Mouse (Mus musculus) kidney, postnatal 25 days (tissue): ENCODE measurements at regions not wholly inside any gene's neighbourhood (a gene's known extent, or its start where the extent isn't known, plus 50 kb on each side); places are given as distances from the start of the nearest gene placed in this dataset.
A peak's percentile ranks its signal among the peaks of the same experiment; 100 is the strongest.

Source experiments
- DNase-seq, 2 experiments: peaks; one replicate each; pipeline ENCODE4 v3.0.0; 2021; ENCODE audit warnings: mixed read lengths in 2 of 2

DNA sequence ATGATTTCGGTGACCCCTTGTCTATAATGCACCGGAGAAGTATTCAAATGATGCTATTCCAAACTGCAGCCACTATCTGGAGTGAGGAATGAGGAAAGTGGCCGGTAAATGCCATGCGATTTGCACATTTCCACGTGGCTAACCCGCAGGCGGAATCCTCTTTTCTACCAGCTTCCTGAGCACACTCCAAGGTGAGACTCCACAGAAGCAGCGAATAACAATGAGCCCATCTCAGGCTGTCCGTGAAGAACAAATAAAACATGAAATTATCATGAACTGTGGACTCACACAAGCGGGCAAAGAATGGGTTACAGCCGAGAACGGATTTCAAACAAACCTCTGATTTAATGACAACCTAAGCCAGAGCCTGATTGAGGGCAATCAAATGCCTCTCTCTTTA is 279.7 kb upstream of the Sash1 start:
- no peak for DNase-seq

DNA sequence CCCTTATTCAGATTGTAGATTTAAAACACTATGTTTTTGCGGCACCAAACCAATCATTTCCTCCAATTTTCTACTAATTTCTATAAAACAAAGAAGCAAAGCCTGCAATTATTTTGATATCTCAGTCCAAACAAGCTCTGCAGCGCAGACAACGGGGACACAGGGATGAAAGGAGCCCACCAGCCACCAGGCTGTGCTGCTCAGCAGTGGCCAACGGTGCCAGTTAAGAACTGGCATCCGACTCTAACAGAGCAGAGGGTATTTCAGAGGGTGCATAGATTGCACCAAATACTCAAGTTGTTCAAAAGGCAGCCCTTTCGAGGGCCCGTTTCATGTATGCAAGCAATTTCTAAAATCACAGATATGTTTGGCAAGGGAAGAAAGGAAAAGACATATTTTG is 278.5 kb upstream of the Sash1 start:
- DNase-seq, result no peak

GRCm38 (mm10) chr10:9161597-9161996 is 275.7 kb upstream of the Sash1 start:
- no peak for DNase-seq

- no peak for DNase-seq
These were observed 271.7 kb upstream of the Sash1 start for GRCm38 (mm10) chr10:9157299-9158215.

GRCm38 (mm10) chr10:9136099-9136498 is 250.2 kb upstream of the Sash1 start:
- no peak for DNase-seq

DNA sequence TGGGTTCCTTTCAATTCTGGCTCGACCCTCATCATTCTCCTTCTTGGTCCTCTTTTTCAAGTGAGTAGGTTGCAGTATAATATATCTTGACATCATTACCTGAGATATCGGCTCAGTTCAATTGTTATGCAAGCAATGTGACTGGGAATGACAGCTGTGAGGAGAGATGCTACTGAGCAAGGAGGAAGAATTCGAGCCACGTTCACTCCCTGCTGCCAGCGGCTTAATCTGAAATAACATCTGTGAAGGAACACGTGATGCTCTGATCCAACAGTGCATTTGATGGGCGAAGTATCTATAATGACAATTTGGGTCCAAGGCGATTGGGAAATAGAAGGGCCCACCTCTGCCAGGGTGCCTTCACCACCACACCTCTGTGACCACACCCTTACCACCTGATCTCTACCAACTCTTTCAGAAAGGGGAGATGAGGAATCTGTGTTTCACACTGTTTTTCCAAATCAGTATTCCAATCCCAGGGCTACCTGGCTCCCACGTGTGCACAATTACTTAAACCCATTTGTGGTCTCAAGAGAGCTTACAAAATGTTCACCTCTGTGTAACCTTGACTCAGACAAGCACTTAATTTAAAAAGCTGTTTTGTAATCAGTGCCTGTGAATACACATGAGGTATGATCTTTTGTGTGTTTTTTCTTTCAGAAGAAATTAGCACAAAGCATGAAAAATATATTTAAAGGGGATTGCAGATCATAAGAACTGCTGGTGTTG is 248.6 kb upstream of the Sash1 start:
- no peak for DNase-seq

DNA sequence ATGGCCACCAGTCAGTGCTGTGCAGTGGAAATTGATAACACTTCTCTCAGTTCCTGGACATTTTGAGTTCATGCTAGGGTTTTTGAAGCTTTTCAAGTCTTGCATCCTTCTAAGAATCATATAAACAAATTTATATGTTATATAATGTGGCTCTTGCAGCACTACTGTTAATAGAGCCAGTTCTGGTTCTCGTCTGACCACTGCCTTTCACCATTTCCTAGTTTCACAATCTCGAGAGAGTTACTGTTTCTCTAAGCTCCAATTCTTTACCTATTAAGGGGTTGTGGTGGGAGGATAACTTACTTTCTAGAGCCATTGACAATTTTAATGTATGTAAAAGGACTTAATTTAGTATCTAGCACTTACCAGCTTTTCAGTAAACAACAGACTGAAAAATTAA is 244.2 kb upstream of the Sash1 start:
- DNase-seq, result no peak

GRCm38 (mm10) chr10:9119249-9119648 is 233.4 kb upstream of the Sash1 start:
- no peak for DNase-seq

- DNase-seq, result peak; percentile 8 to 35
These were observed 232.0 kb upstream of the Sash1 start for GRCm38 (mm10) chr10:9117648-9118551.

- no peak for DNase-seq
These were observed 231.3 kb upstream of the Sash1 start for GRCm38 (mm10) chr10:9117134-9117533.

DNA sequence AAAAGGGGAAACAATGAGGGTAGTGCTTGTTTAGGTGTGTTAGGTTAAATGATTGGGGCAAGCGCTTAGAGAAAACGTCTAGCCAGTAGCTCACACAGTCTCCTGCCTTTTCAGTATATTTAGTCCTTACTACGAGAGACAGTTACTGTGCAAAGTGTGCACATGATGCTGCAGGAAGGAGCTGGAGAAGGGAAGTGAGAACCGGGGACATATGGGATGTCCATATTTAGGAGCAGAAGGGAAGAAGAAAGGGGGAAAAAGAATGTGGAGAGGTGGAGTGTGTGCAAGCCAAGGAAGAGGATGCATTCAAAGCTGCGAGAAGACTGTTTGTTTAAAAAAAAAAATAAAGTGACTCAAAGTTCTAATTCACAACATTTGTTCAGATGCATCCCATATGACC is 227.8 kb upstream of the Sash1 start:
- no peak for DNase-seq

- no peak for DNase-seq
These were observed 225.2 kb upstream of the Sash1 start for GRCm38 (mm10) chr10:9111051-9111450.

- DNase-seq, result no peak
These were observed 210.3 kb upstream of the Sash1 start for GRCm38 (mm10) chr10:9096207-9096606.

- DNase-seq, result no peak
These were observed 209.3 kb upstream of the Sash1 start for GRCm38 (mm10) chr10:9095163-9095562.

DNA sequence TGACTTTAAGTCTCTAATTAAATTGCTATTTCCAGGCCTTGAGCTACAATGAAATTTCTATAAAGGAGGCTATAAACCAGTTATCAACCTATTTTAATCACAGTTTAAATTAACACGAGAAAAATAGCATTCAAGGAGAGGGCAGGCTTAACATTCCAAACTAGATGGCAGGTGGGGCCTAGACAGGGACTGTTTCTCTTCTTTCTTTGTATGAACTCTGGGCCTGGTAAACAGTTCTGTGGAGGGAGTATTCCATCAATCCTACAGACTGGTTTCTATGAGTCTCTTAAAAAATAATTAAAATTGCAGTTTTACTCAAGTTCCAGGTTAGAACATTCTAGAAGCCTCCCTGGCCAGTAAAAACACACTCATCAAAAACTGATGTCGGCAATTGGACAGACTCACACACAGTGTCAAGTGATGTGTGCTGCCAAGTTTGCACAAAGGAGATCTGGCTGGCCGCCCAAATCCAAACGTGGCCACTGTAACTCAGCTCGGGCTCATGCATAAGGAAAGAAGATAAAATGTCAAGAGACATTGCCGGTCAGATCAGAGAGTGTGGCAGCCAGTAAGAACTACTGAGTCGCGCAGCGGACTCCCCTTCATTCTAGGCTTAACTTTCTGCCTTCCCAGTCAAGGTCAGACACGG is 206.5 kb upstream of the Sash1 start:
- DNase-seq, result peak; percentile 45

- DNase-seq, result no peak
These were observed 205.1 kb upstream of the Sash1 start for GRCm38 (mm10) chr10:9090961-9091360.

- DNase-seq, result no peak
These were observed 202.0 kb upstream of the Sash1 start for GRCm38 (mm10) chr10:9087871-9088270.

- no peak for DNase-seq
These were observed 201.3 kb upstream of the Sash1 start for GRCm38 (mm10) chr10:9087171-9087570.

DNA sequence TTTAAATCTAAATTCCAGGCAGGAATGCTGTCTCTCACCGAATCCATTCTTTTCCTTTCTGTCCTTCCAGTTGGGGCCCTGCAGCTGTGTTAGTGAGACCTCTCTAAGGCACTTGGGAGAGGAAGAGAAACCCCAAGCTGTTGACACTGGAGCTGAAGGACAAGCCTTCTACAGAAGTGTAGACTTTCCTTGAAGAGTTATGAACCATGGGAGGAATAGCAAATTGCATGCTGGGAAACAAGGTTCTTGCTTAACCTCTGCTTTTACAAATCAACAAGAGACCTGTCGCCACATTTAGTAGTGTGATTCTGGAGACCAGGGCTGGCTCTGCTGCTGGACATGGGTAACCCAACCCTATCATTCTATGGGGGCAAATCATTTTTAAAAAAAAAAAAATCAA is 200.8 kb upstream of the Sash1 start:
- no peak for DNase-seq

DNA sequence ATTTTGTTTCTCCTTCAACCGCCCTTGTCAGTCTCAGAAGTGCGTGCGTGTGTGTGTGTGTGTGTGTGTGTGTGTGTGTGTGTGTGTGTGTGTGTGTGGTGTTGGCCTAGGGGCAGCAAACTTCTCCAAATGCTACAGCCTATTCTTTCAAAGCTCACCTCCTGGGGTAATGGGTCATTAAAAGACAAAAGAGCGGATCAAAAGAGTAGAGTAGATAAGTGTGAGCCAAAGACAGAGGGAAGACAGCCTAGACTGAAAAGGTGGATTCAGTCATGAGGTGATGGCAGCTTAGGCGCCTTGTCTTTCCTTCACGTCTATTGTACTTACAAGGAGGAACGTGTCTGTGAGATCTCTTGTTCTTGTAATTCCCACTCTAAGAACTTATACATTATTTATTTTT is 199.6 kb upstream of the Sash1 start:
- no peak for DNase-seq

DNA sequence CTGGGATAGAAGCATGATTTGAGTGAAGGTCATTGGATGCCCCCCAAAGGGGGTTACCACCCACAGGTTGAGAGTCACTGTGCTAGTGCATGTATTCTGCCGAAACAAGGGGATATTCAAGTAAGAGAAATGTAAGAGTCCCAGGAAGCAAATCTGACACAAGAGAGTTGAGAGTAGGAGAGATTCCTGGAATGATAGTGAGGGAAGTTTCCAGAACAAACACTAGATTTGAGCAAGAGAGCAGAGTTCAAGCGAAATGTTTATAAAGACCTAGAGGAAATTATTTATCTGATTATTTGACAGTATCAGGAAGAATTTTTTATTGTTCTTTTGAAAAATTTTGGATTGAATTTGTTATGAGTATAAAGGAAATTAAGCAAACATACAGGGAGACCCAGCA is 189.0 kb upstream of the Sash1 start:
- DNase-seq, result no peak

DNA sequence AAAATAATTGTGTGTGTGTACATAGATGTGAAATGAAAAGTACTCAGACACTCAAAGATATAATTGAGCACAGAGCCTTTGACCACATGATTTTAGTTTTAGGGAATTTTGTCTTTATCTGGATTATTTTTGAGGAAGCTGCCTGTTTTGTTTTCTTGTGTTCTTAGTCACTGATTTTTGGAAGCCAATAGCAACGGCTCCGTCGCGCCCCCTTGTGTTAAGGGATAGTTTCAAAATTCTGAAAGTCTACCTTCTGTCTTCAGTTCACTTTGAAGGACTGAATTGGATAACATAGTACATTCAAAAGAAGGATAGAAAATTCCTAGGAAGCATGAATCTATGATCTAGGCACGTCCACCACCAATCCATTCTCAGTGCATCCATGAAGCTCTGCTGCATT is 185.8 kb upstream of the Sash1 start:
- peak in 1 of 2 experiments; percentile 63 for DNase-seq
